Mouse (Mus musculus) WW6 (cell line): ENCODE results near the gene Tmem223.
"Not testable (repeated sequence)": the region's sequence is repeated elsewhere in the genome, so short reads cannot be mapped to it uniquely, and the experiment has no call there.

Experiments
- DNase-seq: peaks from one replicate; pipeline ENCODE4 v3.0.0-alpha.2; 2013; ENCODE audit warnings: low read depth, low spot score

Gene Tmem223

DNA sequence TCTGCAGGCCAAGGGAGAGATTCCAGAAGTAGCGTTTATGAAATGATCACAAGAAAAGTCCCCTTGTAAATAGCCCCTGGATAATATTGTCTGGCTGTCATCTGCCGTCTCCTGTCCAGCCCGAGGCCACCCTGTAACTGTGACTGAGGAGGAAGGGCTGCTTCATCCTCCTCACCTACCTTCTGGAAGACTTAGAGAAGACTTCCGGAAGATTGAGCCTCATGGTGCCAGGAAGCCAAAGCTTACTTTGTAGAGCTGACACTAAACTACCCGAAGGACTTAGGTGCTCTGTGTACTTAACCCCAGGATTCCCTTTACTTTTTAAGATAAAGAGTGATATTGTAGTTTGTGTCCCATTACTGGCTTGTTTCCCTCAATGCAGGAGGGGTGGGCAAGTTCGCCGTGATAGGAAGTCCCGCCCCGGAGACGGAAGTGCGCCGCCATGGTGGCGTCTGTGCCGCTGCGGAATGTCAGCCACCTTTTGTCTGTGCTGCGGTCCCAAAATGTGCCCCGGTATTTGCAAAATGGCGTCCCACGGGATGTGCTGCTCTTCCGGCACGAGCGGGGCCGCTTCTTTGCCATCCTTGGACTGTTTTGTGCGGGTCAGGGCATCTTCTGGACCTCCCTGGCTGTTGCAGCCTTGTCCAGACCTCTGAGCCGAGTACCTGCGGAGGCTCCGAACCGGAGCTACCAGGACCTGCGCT lies at the start of gene Tmem223:
Gene Tmem223, plus strand, starts transcription at position 430 of the 704 bp plus-strand sequence.
- DNase-seq = peak; percentile 45

DNA sequence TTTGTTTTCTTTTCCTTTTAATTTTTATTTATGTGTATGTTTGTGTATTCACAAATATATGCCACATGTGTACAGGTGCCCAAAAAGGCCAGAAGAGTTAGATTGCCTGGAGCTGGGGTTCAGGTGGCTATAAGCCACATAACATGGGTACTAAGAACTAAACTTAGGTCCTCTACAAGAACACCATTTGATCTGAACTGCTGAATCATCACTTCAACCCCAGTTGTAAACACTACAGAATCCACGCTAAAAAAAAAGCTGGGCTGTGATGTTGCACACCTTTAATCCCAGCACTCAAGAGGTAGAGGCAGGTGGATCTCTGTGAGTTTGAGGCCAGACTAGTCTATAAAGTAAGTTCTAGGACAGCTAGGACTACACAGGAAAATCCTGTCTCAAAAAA lies 49.4 kb upstream of the Tmem223 start:
- no peak for DNase-seq

DNA sequence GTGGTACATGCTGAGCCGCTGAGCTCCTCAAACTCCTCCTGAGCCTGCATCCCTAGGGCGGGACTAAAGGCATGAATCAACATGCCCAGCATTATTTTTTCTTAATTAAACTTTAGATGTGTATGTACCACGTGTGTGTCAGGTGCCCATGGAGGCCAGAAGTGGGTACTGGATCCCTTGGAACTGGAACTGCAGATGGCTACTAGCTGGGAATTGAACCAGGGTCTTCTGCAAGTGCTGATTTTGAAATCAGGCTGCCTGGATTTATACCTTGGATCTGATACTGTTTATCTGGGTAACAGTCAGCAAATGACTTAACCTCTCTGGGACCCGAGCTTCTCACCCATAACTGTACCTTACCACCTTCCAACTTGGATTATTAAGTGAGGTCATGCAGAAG lies 48.8 kb upstream of the Tmem223 start:
- DNase-seq = no peak

DNA sequence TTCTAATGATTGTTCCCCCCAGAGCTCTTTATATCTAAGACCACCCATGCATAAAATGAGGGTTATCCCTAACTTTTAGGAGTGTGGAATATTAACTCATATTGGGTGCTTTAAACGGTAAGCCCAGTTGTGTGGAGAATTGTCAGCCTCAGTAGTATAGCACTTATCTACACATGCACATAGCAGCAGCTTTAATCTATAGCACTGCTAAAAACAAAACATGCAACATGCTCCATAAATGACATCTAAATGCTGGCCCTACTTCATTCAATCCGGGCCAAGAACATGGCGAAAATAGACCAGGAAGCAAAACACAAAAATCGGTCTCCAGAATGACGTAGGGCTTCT lies 48.3 kb upstream of the Tmem223 start:
- DNase-seq = no peak

DNA sequence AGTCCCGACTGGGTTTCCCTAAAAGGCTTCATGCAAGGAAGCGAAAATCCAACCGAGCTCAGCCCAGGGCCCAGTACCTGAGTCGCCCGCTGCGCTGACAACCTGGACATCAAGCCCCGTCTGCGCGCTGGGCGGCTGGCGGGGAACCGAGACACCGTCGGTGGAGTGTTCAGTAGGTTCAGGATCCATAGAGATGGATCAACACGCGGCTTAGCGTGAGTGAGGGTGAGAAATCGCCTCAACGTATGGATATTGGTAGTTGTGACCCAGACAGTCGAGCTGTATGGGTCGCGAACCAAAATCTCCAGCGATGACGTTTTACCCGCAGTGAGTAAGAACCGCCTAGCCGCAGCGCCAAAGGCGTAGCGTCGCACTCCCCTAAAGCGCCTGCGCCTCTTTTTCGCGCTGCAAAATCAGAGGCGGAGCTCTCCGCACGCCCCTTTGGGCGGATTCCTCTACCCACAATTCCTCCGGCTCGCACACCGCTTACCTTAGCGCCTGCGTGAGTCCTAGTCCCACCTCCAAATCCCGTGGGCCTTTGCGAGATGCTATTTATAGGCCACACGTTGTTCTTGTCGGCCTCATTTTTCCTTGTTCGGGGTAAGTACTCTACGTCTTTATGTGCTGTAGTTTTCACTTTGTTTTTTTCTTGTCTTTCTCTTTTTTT lies 47.8 kb upstream of the Tmem223 start, which contains the start of gene Slc3a2:
Gene Slc3a2, minus strand, starts transcription at position 463 of the 667 bp plus-strand sequence.
- peak; percentile 95 for DNase-seq

DNA sequence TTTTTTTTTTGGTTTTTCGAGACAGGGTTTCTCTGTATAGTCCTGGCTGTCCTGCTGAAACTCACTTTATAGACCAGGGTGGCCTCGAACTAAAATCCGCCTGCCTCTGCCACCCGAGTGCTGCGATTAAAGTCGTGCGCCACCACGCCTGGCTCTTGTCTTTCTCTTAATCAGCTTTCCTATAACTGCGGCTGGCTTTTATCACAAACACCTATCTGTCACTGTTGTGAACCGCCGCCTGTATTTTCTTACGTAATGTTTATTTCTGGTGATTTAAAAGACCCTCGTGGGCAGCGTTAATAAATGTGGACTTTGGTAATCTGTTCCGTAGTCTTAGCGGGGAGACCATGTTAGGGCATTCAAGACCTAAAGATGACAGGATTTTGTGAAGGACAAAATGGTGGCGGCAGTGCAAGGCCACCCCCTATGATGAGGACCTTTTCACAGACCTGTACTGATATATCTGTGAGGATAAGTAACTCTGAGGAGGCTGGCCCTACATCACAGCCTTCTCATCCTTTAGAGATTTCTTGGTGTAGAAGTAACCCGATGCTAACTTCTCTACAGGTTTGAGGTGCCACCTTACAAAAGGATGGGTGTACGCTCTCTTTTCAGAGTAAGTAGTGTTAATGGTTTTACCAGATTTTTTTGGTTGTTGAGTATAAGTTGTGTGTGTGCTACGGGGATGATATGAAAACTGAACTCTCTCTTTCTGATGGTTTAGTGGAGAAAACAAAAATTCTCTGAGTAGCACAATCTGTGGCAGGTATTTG lies 47.0 kb upstream of the Tmem223 start:
- DNase-seq = no peak

DNA sequence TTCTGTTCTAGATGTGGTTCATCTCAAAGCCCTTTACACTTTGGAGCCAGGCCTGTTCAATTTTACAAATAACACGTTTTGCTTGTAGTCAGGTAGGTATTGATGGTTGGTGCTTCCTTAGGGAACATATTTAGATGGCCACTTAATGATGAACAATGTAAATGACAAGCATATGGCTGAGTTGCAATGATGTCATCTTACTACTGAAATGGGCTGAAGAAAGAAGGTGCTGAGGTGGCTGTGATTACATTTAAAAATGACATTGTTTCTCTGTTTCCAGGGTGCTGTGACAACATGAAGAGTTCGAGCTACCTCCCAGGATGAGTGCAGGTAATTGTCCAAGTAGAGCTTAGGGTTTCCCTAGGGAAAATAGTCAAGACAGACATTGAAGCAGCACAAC lies 46.4 kb upstream of the Tmem223 start:
- DNase-seq = no peak

DNA sequence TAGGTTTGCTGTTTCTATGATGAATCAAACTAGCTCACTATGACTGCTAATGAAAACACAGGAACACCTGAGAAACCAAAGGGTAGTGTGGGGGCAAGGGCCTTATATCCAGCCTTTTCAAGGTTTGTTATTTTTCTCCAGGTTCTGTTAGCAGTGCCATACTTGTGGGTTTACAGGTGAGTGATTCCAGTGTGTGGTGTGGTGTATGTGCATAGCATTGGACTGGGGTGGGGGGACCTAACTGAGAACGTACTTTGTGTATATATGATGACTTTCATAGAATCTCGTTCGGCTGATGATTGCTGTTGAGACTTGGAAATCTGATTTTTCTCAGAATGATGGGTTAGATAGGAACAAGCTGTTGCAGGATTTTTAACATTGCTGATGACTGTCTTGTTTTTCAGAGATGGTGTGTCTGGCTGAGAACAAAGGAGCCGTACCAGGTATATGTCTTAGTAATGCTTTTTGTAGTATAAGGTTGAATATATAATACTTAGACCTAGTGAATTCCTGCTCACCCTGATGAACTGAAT lies 45.6 kb upstream of the Tmem223 start:
- DNase-seq = no peak

DNA sequence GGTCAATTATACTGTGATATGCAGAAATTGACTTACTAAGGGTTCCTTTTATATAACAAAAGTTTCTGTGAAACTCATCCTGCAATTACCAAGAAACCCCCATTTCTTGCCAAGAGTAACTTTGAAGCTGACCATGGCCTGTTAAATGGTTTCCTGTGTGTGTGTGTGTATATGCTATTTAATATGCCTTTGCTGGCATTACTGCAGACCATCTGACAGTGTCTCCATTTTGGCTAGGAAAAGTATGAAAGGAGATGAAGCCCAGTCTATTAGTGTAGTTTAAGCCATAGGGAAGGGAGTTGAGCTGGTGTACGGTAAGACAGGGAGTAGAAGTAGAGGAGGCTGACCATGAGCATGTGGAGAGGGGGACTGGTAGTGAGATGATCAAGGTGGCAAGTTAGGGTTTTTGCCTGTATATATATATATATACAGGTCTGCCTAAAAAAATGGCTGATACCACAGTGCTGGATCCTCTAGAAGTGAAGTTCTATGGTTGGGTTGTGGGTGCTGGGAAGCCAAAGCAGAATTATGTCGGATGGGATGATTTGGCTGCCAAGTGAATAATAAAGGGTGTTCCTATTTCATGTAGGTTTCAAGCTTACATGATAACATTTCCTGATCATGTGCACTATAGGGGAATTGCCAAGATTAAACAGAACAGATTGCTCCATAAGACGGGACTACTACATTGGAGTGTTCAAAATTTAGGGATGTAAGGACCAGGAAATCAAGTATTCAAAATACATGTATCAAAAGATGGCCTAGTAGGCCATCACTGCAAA lies 44.0 kb upstream of the Tmem223 start:
- DNase-seq = no peak

DNA sequence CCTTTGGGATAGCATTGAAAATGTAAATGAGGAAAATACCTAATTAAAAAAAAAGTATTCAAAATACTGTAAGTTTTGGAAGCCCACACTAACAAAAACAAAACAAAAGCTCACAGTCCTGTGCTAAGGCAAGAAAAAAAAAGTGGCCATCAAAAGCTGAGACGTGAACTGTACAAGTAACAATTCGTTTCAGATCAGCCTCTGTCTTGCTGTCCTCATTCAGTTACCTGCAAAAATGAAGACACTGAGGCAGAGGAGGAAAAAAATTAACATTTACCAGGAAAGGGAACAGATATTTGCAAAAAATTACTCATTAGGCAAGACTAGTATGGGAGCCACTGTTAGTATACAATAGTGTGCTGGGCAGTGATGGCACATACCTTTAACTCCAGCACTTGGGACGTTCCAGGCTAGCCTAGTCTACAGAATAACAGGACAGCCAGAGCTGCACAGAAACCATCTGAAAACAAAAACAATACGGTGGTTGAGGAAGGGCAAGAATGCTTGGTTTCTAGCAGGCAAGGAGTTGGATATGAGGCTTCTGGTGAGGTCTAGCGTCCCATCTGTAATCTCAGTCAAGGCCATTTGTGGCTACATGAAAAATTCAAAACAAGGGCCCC lies 43.2 kb upstream of the Tmem223 start:
- DNase-seq = peak; percentile 58

DNA sequence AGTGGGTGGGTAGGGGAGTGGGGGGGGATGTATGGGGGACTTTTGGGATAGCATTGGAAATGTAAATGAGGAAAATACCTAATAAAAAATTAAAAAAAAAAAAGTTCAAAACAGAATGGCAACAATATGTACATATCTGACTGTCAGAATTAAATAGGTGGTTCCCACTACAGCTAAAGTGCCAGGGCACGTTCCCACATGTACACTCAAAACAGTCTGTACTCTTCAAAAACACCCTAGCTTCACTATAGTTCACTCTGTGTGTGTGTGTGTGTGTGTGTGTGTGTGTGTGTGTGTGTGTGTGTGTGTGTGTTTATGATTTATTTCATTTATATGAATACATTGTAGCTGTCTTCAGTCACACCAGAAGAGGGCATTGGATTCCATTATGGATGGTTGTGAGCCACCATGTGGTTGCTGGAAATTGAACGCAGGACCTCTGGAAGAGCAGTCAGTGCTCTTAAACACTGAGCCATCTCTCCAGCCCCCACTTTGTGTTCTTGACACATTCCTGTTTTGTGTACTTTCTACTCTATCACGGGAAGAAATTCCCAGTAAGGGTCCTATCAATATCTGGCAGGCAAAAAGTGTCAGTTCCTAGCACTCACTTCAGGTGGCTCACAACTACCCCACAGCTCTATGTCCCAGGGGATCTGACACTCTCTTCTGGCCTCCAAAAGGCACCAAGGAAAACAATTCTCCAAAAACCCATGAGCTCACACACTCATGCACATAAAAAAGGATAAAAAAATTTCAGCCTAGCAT lies 42.3 kb upstream of the Tmem223 start:
- DNase-seq = not testable (repeated sequence)

DNA sequence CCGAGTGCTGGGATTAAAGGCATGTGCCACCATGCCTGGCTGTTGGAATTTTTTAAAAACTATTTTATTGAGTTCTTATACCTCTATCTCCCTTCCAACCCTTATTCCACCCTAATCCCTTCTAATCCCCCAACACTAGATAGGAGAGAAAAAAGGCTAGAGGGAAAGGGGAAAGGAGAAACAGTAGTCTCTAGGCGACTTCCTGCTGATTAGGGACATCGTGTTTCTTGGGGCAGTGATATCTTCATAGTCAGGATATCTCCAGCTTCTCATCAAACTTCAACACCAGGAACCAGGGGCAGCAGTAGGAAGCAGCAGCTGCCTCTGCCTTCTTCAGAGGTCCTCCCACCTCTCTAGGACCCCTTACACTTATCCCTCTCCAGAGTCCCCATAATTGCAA lies 36.5 kb upstream of the Tmem223 start:
- no peak for DNase-seq

DNA sequence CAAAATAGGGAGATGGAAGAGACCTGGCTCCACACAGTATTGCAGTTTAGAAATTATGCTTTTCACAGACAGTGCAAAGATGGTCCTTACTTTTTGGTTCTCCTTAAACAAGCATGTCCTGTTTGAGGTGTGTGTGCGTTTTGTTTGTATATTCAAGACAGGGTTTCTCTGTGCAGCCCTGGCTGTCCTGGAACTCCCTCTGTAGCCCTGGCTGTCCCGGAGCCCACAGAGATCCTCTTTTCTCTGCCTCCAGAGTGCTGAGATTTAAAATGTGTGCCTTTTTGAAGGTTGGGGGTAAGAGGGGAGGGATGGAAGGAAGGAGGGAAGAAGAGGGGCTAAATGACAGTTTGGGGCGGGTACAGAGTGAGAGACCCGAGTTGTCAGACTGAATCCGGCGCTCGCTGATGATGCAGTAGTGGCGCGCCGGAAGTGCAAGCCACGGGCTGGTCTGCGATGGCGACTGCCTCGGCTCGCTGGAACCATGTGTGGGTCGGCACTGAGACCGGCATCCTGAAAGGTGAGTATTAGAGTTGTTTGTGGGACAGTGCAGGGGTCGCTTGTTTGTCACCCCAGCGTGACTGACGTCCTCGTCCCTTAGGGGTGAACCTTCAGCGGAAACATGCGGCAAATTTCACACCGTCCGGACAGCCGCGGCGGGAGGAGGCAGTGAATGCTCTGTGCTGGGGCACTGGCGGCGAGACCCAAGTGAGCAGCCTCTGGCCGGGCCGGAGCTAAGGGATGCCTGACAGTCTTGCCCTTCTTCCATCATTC lies 35.2 kb upstream of the Tmem223 start, which contains the start of gene Wdr74:
Gene Wdr74, plus strand, starts transcription at position 439 of the 771 bp plus-strand sequence.
- DNase-seq = peak; percentile 84

DNA sequence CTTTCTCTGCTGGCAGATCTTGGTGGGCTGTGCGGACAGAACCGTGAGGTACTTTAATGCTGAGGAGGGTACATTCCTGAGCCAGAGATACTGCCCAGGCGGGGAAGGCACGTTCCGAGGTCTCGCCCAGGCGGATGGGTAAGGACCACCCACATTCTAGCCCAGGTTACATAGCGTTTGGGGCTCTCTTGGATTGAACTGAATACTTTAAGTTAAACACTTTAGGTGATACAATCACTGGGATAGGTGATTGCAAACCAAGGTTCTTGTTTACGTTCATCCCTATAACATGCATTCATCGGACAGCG lies 34.7 kb upstream of the Tmem223 start:
- DNase-seq = no peak

DNA sequence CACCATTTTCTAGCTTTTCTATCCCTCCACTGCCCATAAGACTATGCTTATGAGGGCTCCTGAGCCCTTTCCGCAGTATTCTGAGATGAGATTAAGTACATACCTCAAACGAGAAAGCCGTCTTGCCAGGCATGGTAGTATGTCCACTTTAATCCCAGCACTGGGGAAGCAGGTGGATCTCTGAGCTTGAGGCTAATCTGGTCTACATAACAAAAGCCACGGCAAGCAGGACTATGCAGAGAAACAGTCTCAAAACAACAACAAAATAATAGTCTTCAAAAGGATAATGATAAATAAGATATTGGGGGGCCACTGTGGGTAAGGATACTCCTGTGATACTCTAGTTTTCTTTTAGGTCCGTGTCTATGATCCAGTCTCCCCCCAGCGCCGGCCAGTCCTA lies 31.9 kb upstream of the Tmem223 start:
- no peak for DNase-seq

DNA sequence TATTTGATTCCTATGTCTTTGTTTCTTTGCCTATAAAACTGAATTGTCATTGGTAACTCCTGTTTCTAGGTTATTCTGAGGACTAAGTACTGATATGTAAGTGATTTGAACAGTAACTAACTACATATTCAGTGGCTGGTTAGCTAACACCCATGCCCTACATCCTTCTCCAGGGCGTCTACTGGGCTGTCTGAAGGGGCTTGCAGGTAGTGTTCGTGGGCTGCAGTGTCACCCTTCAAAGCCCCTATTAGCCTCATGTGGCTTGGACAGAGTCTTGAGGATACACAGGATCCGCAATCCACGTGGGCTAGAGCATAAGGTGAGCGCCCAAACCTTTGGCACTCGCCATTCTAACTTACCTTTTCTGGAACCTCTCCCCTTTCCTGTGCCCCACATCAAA lies 31.1 kb upstream of the Tmem223 start:
- DNase-seq = no peak

DNA sequence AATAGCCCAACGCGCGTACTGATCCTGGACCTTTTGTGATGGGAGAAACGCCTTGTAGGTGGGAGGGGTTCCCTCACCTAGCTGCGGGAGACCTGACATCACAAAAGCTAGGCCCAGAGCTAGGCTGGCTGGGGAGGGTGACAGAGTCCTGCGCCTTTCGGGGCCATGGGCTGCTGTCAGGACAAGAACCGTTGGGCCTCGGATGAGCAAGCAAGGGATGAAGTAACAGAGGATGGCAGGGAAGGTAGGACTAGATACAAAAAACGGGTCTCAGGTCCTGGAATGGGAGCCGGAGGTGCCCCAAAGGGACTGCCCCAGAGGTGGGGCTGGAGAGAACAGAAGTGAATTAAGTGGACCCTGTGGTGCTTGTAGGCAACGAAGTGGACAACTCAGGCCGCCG lies 30.2 kb upstream of the Tmem223 start, which contains the start of gene 1700092M07Rik:
Gene 1700092M07Rik, plus strand, starts transcription at position 116 of the 400 bp plus-strand sequence.
- DNase-seq = no peak

DNA sequence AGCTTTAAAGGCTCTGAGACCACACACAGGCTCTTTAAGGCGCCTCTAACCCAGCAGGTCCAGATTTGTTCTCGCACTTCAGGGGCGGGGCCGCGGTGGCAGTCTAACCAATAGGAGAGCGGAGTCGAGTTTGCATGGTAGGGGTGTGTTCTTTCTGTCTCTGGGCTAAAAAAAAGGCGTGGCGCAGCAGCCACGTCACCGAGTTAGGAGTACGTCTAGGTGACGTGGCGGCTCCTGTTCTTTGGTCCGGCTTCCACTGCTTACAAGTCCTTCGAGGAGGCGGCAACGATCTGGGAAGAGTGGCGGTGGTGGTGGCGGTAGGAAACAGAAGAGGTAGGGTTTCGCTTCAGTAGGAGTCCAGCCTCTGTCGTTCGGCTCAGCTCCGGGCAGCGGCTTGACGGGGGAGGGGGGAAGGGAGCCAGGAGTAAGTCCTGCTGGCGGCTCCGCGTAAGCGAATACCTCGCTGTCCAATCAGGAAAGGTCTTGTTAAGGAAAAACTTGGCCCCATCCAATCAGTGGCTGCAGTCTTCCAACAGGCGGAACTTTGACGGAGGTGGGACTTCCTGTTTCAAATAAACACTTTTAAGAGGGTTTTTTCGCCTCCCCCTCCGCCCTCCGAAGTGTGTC lies 29.4 kb upstream of the Tmem223 start, which contains the start of gene Stx5a:
Gene Stx5a, plus strand, starts transcription at position 171 of the 627 bp plus-strand sequence.
- peak; percentile 92 for DNase-seq

DNA sequence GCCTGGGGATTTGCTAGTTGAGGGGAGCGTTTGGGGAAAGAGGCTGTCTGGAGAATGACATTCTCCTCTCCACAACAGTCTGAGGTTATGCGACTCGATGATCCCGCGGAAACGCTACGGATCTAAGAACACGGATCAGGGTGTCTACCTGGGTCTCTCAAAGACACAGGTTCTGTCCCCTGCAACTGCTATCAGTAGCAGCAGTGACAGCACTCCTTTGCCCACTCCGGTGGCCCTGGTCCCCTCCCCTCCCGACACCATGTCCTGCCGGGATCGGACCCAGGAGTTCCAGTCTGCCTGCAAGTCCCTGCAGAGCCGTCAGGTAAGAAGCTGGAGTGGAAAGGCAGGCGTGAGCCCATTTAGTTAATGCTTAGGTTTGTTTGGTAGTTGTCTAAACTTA lies 28.6 kb upstream of the Tmem223 start:
- no peak for DNase-seq
